ENCODE assay signal across 17 mouse cellular contexts in the genomic region with DNA sequence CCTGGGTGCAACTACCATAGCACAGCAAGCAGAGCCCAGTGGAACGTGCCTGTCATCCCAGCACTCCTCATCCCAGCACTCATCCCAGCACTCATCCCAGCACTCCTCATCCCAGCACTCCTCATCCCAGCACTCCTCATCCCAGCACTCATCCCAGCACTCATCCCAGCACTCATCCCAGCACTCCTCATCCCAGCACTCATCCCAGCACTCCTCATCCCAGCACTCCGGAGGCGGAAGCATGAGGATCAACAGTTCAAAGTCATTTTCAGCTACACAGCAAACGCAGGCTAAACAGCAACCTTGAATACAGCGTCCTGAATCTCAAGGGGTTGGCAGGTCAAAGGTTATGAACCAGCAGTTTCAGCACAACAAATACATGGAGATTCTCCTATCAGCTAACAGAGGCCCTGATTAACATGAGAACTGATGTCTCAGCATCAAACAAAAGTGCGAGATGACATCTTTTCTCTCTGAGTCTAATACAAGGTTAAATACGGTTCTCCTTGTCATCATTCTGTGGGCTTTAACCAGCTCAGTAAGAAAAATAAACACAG.
"Had no signal": no experiment of that assay in that cellular context is flagged by ENCODE, and none has a peak within 500 bp of the region (broad histone marks: within the 10 kb centered on the region; RNA-seq: fewer than 3 reads in every experiment).

No protein-coding gene starts in this region.

- H3K4me2 ChIP-seq: limb, embryonic 12.5 days; liver, embryonic 13.5 days; lung, embryonic 15.5 days; midbrain, embryonic 11.5 days; neural tube, embryonic 13.5 days had no signal

- H3K27me3 ChIP-seq: limb, embryonic 12.5 days; liver, embryonic 13.5 days; lung, embryonic 15.5 days; neural tube, embryonic 13.5 days had no signal

- H3K27ac ChIP-seq: layer of hippocampus, adult 2 months; limb, embryonic 12.5 days; liver, embryonic 13.5 days; lung, embryonic 15.5 days; neural tube, embryonic 13.5 days had no signal

- H3K4me1 ChIP-seq: limb, embryonic 12.5 days; liver, embryonic 13.5 days; lung, embryonic 15.5 days; neural tube, embryonic 13.5 days had no signal

- H3K4me3 ChIP-seq: layer of hippocampus, adult 2 months; limb, embryonic 12.5 days; liver, embryonic 13.5 days; lung, embryonic 15.5 days; neural tube, embryonic 13.5 days had no signal

- DNase-seq: kidney, adult 9 months; kidney, postnatal 10 days; kidney, postnatal 4 days; liver; liver, embryonic 13.5 days; liver, postnatal 0 days; retina, postnatal 1 day; right cerebral cortex, postnatal 4 days; spleen, adult 18-20 months; thymus, adult 18-20 months; thymus, postnatal 25 days had no signal

- H3K9me3 ChIP-seq: limb, embryonic 12.5 days; lung, embryonic 15.5 days; neural tube, embryonic 13.5 days had no signal

- H3K9ac ChIP-seq: limb, embryonic 12.5 days; liver, embryonic 13.5 days; liver, postnatal 0 days; lung, embryonic 15.5 days; neural tube, embryonic 13.5 days had no signal

- ATAC-seq: liver, postnatal 0 days; midbrain, embryonic 16.5 days had no signal

- H3K36me3 ChIP-seq: limb, embryonic 12.5 days; liver, embryonic 13.5 days; lung, embryonic 15.5 days; neural tube, embryonic 13.5 days had no signal
